Mouse (Mus musculus): ENCODE data around the gene Sugt1.

- TF ChIP-seq CTCF (IDR thresholded peaks at IDR 0.05; ENCODE audit: control insufficient read depth, insufficient read depth, low read length): no peak
- no peak for TF ChIP-seq POLR2A (IDR thresholded peaks at IDR 0.05; ENCODE audit: borderline replicate concordance, control insufficient read depth, low read depth, low read length)
Observed at GRCm38 (mm10) chr14:79608286-79608685, 20.8 kb downstream of the Sugt1 start.

Data from bone marrow, adult 2 months (tissue).